Mouse (Mus musculus) hindbrain, embryonic 15.5 days (tissue): ENCODE data around the gene Mc3r. TPM values are rescaled to one million over a fixed set of nuclear protein-coding genes. Genes with fewer than 3 reads are reported as not detected.

ENCODE experiments used
- ATAC-seq: fragments of 200-750 bp; cut with Nextera tagmentation; 2 replicates; pipeline ENCODE4 v1.8.0; 2017; ENCODE audit warnings: low read depth, moderate number of reproducible peaks, moderate TSS enrichment; ENCODE audit not compliant: low FRiP score
- H3K27ac ChIP-seq: fragments of 300-500 bp; sonication (generic); replicated peaks from 2 replicates; pipeline ENCODE4 v1.5.1; 2015; ENCODE audit warnings: mild to moderate bottlenecking, inconsistent platforms
- H3K27me3 ChIP-seq: fragments of 300-500 bp; sonication (generic); 2 replicates; pipeline ENCODE4 v1.6.1; 2015; ENCODE audit warnings: control low read depth, inconsistent platforms
- H3K36me3 ChIP-seq: fragments of 300-500 bp; sonication (generic); 2 replicates; pipeline ENCODE4 v1.6.1; 2015; ENCODE audit warnings: control low read depth, inconsistent platforms
- H3K4me1 ChIP-seq: fragments of 300-500 bp; sonication (generic); replicated peaks from 2 replicates; pipeline ENCODE4 v1.6.1; 2015; ENCODE audit warnings: control low read depth, inconsistent platforms
- H3K4me2 ChIP-seq: fragments of 300-500 bp; sonication (generic); 2 replicates; pipeline ENCODE4 v1.6.1; 2015; ENCODE audit warnings: moderate library complexity, mild to moderate bottlenecking, inconsistent platforms
- H3K4me3 ChIP-seq: fragments of 300-500 bp; sonication (generic); 2 replicates; pipeline ENCODE4 v1.5.1; 2015; ENCODE audit warnings: mild to moderate bottlenecking, inconsistent platforms
- H3K9ac ChIP-seq: fragments of 300-500 bp; sonication (generic); 2 replicates; pipeline ENCODE4 v1.6.1; 2015; ENCODE audit warnings: inconsistent platforms
- H3K9me3 ChIP-seq: fragments of 300-500 bp; sonication (generic); 2 replicates; pipeline ENCODE4 v1.6.1; 2016; ENCODE audit warnings: control low read depth, inconsistent platforms
- WGBS: fragments of 180-500 bp; shearing (Covaris S2); methylation state at CpG from one replicate; pipeline ENCODE4 v1.1.7; 2015; 5-methylcytosine and 5-hydroxymethylcytosine counted together
- polyA plus RNA-seq: library from polyadenylated mRNA; unstranded; fragments of >200 nt; fragmentation: Nextera tagmentation; extraction: Ambion mirVana; gene quantifications from 2 replicates; pipeline ENCODE4 v1.2.1, GENCODE M21; 2015

The Mc3r gene
- polyA plus RNA-seq, 1 experiment from 2014 or later: 0.08 TPM

GRCm38 (mm10) chr2:172288965-172289364, 40.7 kb downstream of the Mc3r start:
- H3K4me1 ChIP-seq: peaks cover 6% of the 10 kb centered on the region; the same call in 1 of the 2 replicates
- WGBS: 35% methylated on average over 10 of the region's 11 CpGs
- no peaks in the 10 kb centered on the region for H3K36me3 ChIP-seq
- H3K9ac ChIP-seq: no peak overlapping the region
- no peak overlapping the region for H3K4me2 ChIP-seq
- no peaks in the 10 kb centered on the region for H3K9me3 ChIP-seq
- H3K27ac ChIP-seq: no peak overlapping the region
- H3K27me3 ChIP-seq: no peaks in the 10 kb centered on the region
- ATAC-seq: no peak
- no peak overlapping the region for H3K4me3 ChIP-seq

GRCm38 (mm10) chr2:172289632-172290031, 41.3 kb downstream of the Mc3r start:
- Histone ChIP-seq H3K9ac (no peak overlapping the region), H3K9me3 (no peaks in the 10 kb centered on the region), H3K27me3 (no peaks in the 10 kb centered on the region), H3K27ac (no peak overlapping the region), H3K4me1 (peaks cover 6% of the 10 kb centered on the region; the same call in 1 of the 2 replicates), H3K36me3 (no peaks in the 10 kb centered on the region), H3K4me2 (no peak overlapping the region), H3K4me3 (no peak overlapping the region)
- WGBS: 24% methylated on average over 1 of the region's 1 CpGs
- no peak for ATAC-seq

- 79% methylated on average over 11 of the region's 11 CpGs for WGBS
Measured at GRCm38 (mm10) chr2:172290474-172290873, 42.2 kb downstream of the Mc3r start.

GRCm38 (mm10) chr2:172291025-172291424, 42.7 kb downstream of the Mc3r start:
- Histone ChIP-seq H3K4me1 (peaks cover 6% of the 10 kb centered on the region; the same call in 1 of the 2 replicates), H3K4me2 (no peak overlapping the region), H3K4me3 (no peak overlapping the region), H3K9me3 (no peaks in the 10 kb centered on the region), H3K9ac (no peak overlapping the region), H3K27ac (no peak overlapping the region), H3K36me3 (no peaks in the 10 kb centered on the region), H3K27me3 (no peaks in the 10 kb centered on the region)
- ATAC-seq: no peak
- 90% methylated on average over 7 of the region's 7 CpGs for WGBS

More at GRCm38 (mm10) chr2:172290474-172290873, 42.2 kb downstream of the Mc3r start:
- Histone ChIP-seq H3K36me3 (no peaks in the 10 kb centered on the region), H3K4me3 (no peak overlapping the region), H3K9ac (no peak overlapping the region), H3K27me3 (no peaks in the 10 kb centered on the region), H3K4me2 (no peak overlapping the region), H3K27ac (no peak overlapping the region), H3K4me1 (peaks cover 6% of the 10 kb centered on the region; the same call in 1 of the 2 replicates), H3K9me3 (no peaks in the 10 kb centered on the region)
- no peak for ATAC-seq

GRCm38 (mm10) chr2:172291755-172292524, 43.6 kb downstream of the Mc3r start:
- no peak overlapping the region for H3K27ac ChIP-seq
- H3K9me3 ChIP-seq: no peaks in the 10 kb centered on the region
- H3K9ac ChIP-seq: no peak overlapping the region
- no peaks in the 10 kb centered on the region for H3K36me3 ChIP-seq
- no peak for ATAC-seq
- H3K4me3 ChIP-seq: no peak overlapping the region
- H3K4me1 ChIP-seq: peaks cover 6% of the 10 kb centered on the region; the same call in 1 of the 2 replicates
- H3K4me2 ChIP-seq: no peak overlapping the region
- 91% methylated on average over 14 of the region's 14 CpGs for WGBS
- H3K27me3 ChIP-seq: no peaks in the 10 kb centered on the region

- Histone ChIP-seq H3K27ac (peak overlapping the region; percentile 36), H3K9ac (no peak overlapping the region), H3K4me2 (no peak overlapping the region), H3K9me3 (no peaks in the 10 kb centered on the region), H3K4me3 (no peak overlapping the region), H3K4me1 (peaks cover 6% of the 10 kb centered on the region; the same call in 1 of the 2 replicates), H3K27me3 (no peaks in the 10 kb centered on the region), H3K36me3 (no peaks in the 10 kb centered on the region)
- 50% methylated on average over 14 of the region's 14 CpGs for WGBS
- no peak for ATAC-seq
Measured at GRCm38 (mm10) chr2:172292525-172293405, 44.5 kb downstream of the Mc3r start.

GRCm38 (mm10) chr2:172298083-172298482, 49.8 kb downstream of the Mc3r start:
- H3K27ac ChIP-seq: no peak overlapping the region
- no peaks in the 10 kb centered on the region for H3K36me3 ChIP-seq
- 71% methylated on average over 1 of the region's 1 CpGs for WGBS
- H3K4me1 ChIP-seq: peaks cover 17% of the 10 kb centered on the region
- H3K9ac ChIP-seq: no peak overlapping the region
- no peak overlapping the region for H3K4me2 ChIP-seq
- no peak overlapping the region for H3K4me3 ChIP-seq
- no peaks in the 10 kb centered on the region for H3K27me3 ChIP-seq
- no peaks in the 10 kb centered on the region for H3K9me3 ChIP-seq
- no peak for ATAC-seq

GRCm38 (mm10) chr2:172298542-172298941, 50.2 kb downstream of the Mc3r start:
- H3K36me3 ChIP-seq: no peaks in the 10 kb centered on the region
- H3K27ac ChIP-seq: no peak overlapping the region
- no peak for ATAC-seq
- no peak overlapping the region for H3K9ac ChIP-seq
- H3K4me1 ChIP-seq: peaks cover 17% of the 10 kb centered on the region
- H3K27me3 ChIP-seq: no peaks in the 10 kb centered on the region
- no peak overlapping the region for H3K4me3 ChIP-seq
- no peak overlapping the region for H3K4me2 ChIP-seq
- no peaks in the 10 kb centered on the region for H3K9me3 ChIP-seq
- 50% methylated on average over 1 of the region's 1 CpGs for WGBS

- H3K9ac ChIP-seq: no peak overlapping the region
- H3K27me3 ChIP-seq: no peaks in the 10 kb centered on the region
- H3K4me1 ChIP-seq: peaks cover 17% of the 10 kb centered on the region
- WGBS: 7% methylated on average over 14 of the region's 14 CpGs
- H3K4me2 ChIP-seq: 0 out of 2 replicates have a peak overlapping the region, but pooled peaks have one; percentile 7
- H3K4me3 ChIP-seq: no peak overlapping the region
- H3K27ac ChIP-seq: peak overlapping the region; percentile 72
- ATAC-seq: peak; percentile 57; the same call in 1 of the 2 replicates
- no peaks in the 10 kb centered on the region for H3K36me3 ChIP-seq
- no peaks in the 10 kb centered on the region for H3K9me3 ChIP-seq
Measured at GRCm38 (mm10) chr2:172299126-172299921, 51.0 kb downstream of the Mc3r start.
